Mouse (Mus musculus) forebrain, embryonic 10.5 days (tissue): Measurements from ENCODE around the gene Scp2. TPM values are rescaled to one million over a fixed set of nuclear protein-coding genes. Genes with fewer than 3 reads are reported as not detected.
"Not testable (repeated sequence)": the region's sequence is repeated elsewhere in the genome, so short reads cannot be mapped to it uniquely, and the experiment has no call there.

Experiments
- DNase-seq: peaks from one replicate; pipeline ENCODE4 v3.0.0-alpha.2; 2017; ENCODE audit warnings: low spot score; ENCODE audit errors: extremely low spot score
- H3K27ac ChIP-seq: fragments of 300-500 bp; sonication (generic); 2 replicates; pipeline ENCODE4 v1.5.1; 2016; ENCODE audit warnings: mild to moderate bottlenecking
- H3K27me3 ChIP-seq: fragments of 300-500 bp; sonication (generic); 2 replicates; pipeline ENCODE4 v1.6.1; 2016; ENCODE audit warnings: mild to moderate bottlenecking; ENCODE audit not compliant: poor library complexity, severe bottlenecking
- H3K36me3 ChIP-seq: fragments of 300-500 bp; sonication (generic); replicated peaks from 2 replicates; pipeline ENCODE4 v1.6.1; 2016; ENCODE audit warnings: mild to moderate bottlenecking, moderate library complexity
- H3K4me1 ChIP-seq: fragments of 300-500 bp; sonication (generic); 2 replicates; pipeline ENCODE4 v1.6.1; 2016
- H3K4me3 ChIP-seq: fragments of 300-500 bp; sonication (generic); 2 replicates; pipeline ENCODE4 v1.5.1; 2016; ENCODE audit warnings: mild to moderate bottlenecking, moderate library complexity
- H3K9me3 ChIP-seq: fragments of 300-500 bp; sonication (generic); 2 replicates; pipeline ENCODE4 v1.6.1; 2016; ENCODE audit warnings: mild to moderate bottlenecking, moderate library complexity
- WGBS: fragments of 180-500 bp; shearing (Covaris S2); methylation state at CpG from one replicate; pipeline ENCODE4 v1.1.7; 2016; 5-methylcytosine and 5-hydroxymethylcytosine counted together
- polyA plus RNA-seq: library from polyadenylated mRNA; unstranded; fragments of >200 nt; fragmentation: Nextera tagmentation; extraction: Ambion mirVana; gene quantifications from 2 replicates; pipeline ENCODE4 v1.2.1, GENCODE M21; 2016

The Scp2 gene
- polyA plus RNA-seq, 1 experiment from 2014 or later, result 190 TPM

- Histone ChIP-seq H3K4me1 (peaks cover 12% of the 10 kb centered on the region), H3K27ac (no peak overlapping the region), H3K36me3 (0 out of 2 replicates have a peak, but pooled peaks cover 3% of the 10 kb centered on the region), H3K9me3 (no peaks in the 10 kb centered on the region), H3K4me3 (no peak overlapping the region), H3K27me3 (no peaks in the 10 kb centered on the region)
- no peak for DNase-seq
- 81% methylated on average over 6 of the region's 6 CpGs for WGBS
These were observed 61.6 kb downstream of the Scp2 start for GRCm38 (mm10) chr4:108083032-108083735.

- H3K4me3 ChIP-seq, result no peak overlapping the region
- 100% methylated on average over 2 of the region's 2 CpGs for WGBS
- no peak overlapping the region for H3K27ac ChIP-seq
- DNase-seq, result no peak
- H3K4me1 ChIP-seq, result peaks cover 12% of the 10 kb centered on the region
- H3K36me3 ChIP-seq, result 0 out of 2 replicates have a peak, but pooled peaks cover 3% of the 10 kb centered on the region
- no peaks in the 10 kb centered on the region for H3K9me3 ChIP-seq
- H3K27me3 ChIP-seq, result no peaks in the 10 kb centered on the region
These were observed 62.4 kb downstream of the Scp2 start for GRCm38 (mm10) chr4:108082401-108082806.

- Histone ChIP-seq H3K27me3 (no peaks in the 10 kb centered on the region), H3K4me3 (no peak overlapping the region), H3K4me1 (peaks cover 12% of the 10 kb centered on the region), H3K9me3 (no peaks in the 10 kb centered on the region), H3K27ac (no peak overlapping the region), H3K36me3 (0 out of 2 replicates have a peak, but pooled peaks cover 3% of the 10 kb centered on the region)
- 81% methylated on average over 5 of the region's 5 CpGs for WGBS
- DNase-seq, result no peak
These were observed 63.9 kb downstream of the Scp2 start for GRCm38 (mm10) chr4:108080876-108081275.

GRCm38 (mm10) chr4:108079762-108080161 is 65.0 kb downstream of the Scp2 start:
- WGBS, result 85% methylated on average over 2 of the region's 2 CpGs

GRCm38 (mm10) chr4:108079191-108079590 is 65.6 kb downstream of the Scp2 start:
- H3K36me3 ChIP-seq, DNase-seq, H3K9me3 ChIP-seq, H3K4me3 ChIP-seq, H3K27me3 ChIP-seq: not testable (repeated sequence)
- peak overlapping the region; percentile 51; the same call in 1 of the 2 replicates for H3K27ac ChIP-seq
- H3K4me1 ChIP-seq, result peaks cover 12% of the 10 kb centered on the region
- 89% methylated on average over 15 of the region's 15 CpGs for WGBS

More at GRCm38 (mm10) chr4:108079762-108080161, 65.0 kb downstream of the Scp2 start:
- DNase-seq, result no peak
- Histone ChIP-seq H3K9me3 (no peaks in the 10 kb centered on the region), H3K27ac (peak overlapping the region; percentile 51), H3K4me3 (no peak overlapping the region), H3K27me3 (no peaks in the 10 kb centered on the region), H3K36me3 (0 out of 2 replicates have a peak, but pooled peaks cover 3% of the 10 kb centered on the region), H3K4me1 (peaks cover 12% of the 10 kb centered on the region)

GRCm38 (mm10) chr4:108077224-108077955 is 67.4 kb downstream of the Scp2 start:
- no peak overlapping the region for H3K27ac ChIP-seq
- WGBS, result 83% methylated on average over 3 of the region's 3 CpGs
- 0 out of 2 replicates have a peak, but pooled peaks cover 3% of the 10 kb centered on the region for H3K36me3 ChIP-seq

GRCm38 (mm10) chr4:108074204-108074823 is 70.5 kb downstream of the Scp2 start:
- Histone ChIP-seq H3K4me3 (no peak overlapping the region), H3K27me3 (no peaks in the 10 kb centered on the region), H3K9me3 (no peaks in the 10 kb centered on the region), H3K36me3 (0 out of 2 replicates have a peak, but pooled peaks cover 3% of the 10 kb centered on the region), H3K4me1 (peaks cover 18% of the 10 kb centered on the region), H3K27ac (no peak overlapping the region)
- no peak for DNase-seq
- WGBS, result 85% methylated on average over 3 of the region's 3 CpGs

More at GRCm38 (mm10) chr4:108077224-108077955, 67.4 kb downstream of the Scp2 start:
- no peak for DNase-seq
- Histone ChIP-seq H3K4me1 (peaks cover 12% of the 10 kb centered on the region), H3K27me3 (no peaks in the 10 kb centered on the region), H3K9me3 (no peaks in the 10 kb centered on the region), H3K4me3 (no peak overlapping the region)

GRCm38 (mm10) chr4:108072086-108072485 is 72.7 kb downstream of the Scp2 start:
- DNase-seq, result no peak
- WGBS, result 96% methylated on average over 3 of the region's 3 CpGs
- H3K27me3 ChIP-seq, result no peaks in the 10 kb centered on the region
- H3K36me3 ChIP-seq, result peaks cover 12% of the 10 kb centered on the region
- no peak overlapping the region for H3K4me3 ChIP-seq
- H3K9me3 ChIP-seq, result no peaks in the 10 kb centered on the region
- peaks cover 21% of the 10 kb centered on the region for H3K4me1 ChIP-seq
- no peak overlapping the region for H3K27ac ChIP-seq

GRCm38 (mm10) chr4:108071235-108071901 is 73.4 kb downstream of the Scp2 start:
- peak; percentile 94 for DNase-seq
- peak overlapping the region; percentile 83 for H3K27ac ChIP-seq
- 2% methylated on average over 26 of the region's 26 CpGs for WGBS
- H3K27me3 ChIP-seq, result no peaks in the 10 kb centered on the region
- H3K4me1 ChIP-seq, result peaks cover 21% of the 10 kb centered on the region
- peak overlapping the region; percentile 65 for H3K4me3 ChIP-seq
- H3K9me3 ChIP-seq, result no peaks in the 10 kb centered on the region
- peaks cover 15% of the 10 kb centered on the region for H3K36me3 ChIP-seq

GRCm38 (mm10) chr4:108070723-108071122 is 74.1 kb downstream of the Scp2 start:
- no peak for DNase-seq
- Histone ChIP-seq H3K27ac (peak overlapping the region; percentile 83), H3K9me3 (no peaks in the 10 kb centered on the region), H3K4me3 (peak overlapping the region; percentile 65), H3K4me1 (peaks cover 21% of the 10 kb centered on the region), H3K27me3 (no peaks in the 10 kb centered on the region), H3K36me3 (peaks cover 22% of the 10 kb centered on the region)
- WGBS, result 12% methylated on average over 8 of the region's 8 CpGs

GRCm38 (mm10) chr4:108070286-108070685 is 74.5 kb downstream of the Scp2 start:
- Histone ChIP-seq H3K27me3 (no peaks in the 10 kb centered on the region), H3K4me1 (peaks cover 21% of the 10 kb centered on the region), H3K36me3 (peaks cover 26% of the 10 kb centered on the region), H3K4me3 (peak overlapping the region; percentile 65), H3K27ac (peak overlapping the region; percentile 83), H3K9me3 (no peaks in the 10 kb centered on the region)
- 78% methylated on average over 4 of the region's 4 CpGs for WGBS
- no peak for DNase-seq

GRCm38 (mm10) chr4:108068081-108068480 is 76.7 kb downstream of the Scp2 start:
- Histone ChIP-seq H3K27ac (no peak overlapping the region), H3K9me3 (no peaks in the 10 kb centered on the region), H3K4me1 (peaks cover 21% of the 10 kb centered on the region), H3K4me3 (no peak overlapping the region), H3K27me3 (no peaks in the 10 kb centered on the region), H3K36me3 (peaks cover 37% of the 10 kb centered on the region)
- 89% methylated on average over 2 of the region's 2 CpGs for WGBS
- DNase-seq, result no peak
